Mouse (Mus musculus): ENCODE data around the gene Gm47955. TPM values are rescaled to one million over a fixed set of nuclear protein-coding genes. Genes with fewer than 3 reads are reported as not detected.
"Not testable (repeated sequence)": the region's sequence is repeated elsewhere in the genome, so short reads cannot be mapped to it uniquely, and the experiment has no call there.

The Gm47955 gene
- polyA plus RNA-seq (2016; fragmentation: Nextera tagmentation; extraction: Ambion mirVana): not detected in 2 replicates

DNA sequence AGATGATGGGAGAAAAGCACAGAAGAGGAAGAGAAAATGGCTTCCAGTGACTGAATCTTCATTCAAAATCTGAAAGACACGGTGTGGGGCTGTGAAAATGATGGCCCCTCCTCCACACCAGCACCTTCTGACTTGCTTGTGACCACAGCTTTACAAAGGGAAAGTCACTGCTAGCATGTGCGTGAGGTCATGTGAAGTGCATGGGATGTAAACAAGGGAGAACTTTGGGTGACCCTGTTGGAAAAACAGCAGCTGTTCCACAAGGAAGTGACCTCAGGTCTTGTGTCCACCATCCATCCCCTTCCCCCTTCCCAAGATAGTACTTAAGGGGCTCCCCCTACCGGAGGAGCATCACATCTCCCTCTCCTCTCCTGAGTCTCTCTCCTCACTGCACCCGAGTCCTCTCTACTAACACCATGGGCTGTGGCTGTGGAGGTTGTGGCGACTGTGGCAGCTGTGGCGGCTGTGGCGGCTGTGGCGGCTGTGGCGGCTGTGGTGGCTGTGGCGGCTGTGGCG lies at the start of gene Gm47955:
Gene Gm47955, plus strand, starts transcription at position 417 of the 516 bp plus-strand sequence.
- WGBS: 94% methylated on average over 11 of the region's 11 CpGs
- Histone ChIP-seq H3K4me1 (no peaks in the 10 kb centered on the region), H3K9me3 (peaks cover 8% of the 10 kb centered on the region), H3K36me3 (replicated peaks) (no peaks in the 10 kb centered on the region), H3K4me3 (no peak within 1 kb of the TSS), H3K27ac (no peak within 1 kb of the TSS), H3K27me3 (ENCODE audit: poor library complexity, severe bottlenecking) (no peaks in the 10 kb centered on the region)
- DNase-seq (ENCODE audit: extremely low spot score, low spot score): no peak

DNA sequence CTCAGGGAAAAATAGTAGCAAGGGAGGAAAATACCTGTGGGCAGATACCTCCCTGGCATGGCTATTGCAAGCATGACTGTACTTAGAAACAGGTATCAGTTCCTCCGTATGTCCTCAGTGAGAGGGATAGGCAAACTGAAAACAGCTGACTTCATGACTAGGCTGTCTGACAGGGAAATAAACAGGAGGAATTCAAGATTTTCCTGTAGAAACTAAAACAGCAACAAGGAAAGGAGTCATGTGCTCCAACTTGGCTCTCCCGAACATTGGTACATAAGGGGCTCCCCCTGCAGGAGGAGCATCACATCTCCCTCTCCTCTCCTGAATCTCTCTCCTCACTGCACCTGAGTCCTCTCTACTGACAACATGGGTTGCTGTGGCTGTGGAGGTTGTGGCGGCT lies 47.1 kb upstream of the Gm47955 start, which contains the start of gene A030005L19Rik:
Gene A030005L19Rik, plus strand, starts transcription at position 301 of the 400 bp plus-strand sequence.
- peaks cover 5% of the 10 kb centered on the region; the same call in 1 of the 2 replicates for H3K4me1 ChIP-seq
- 0 out of 2 replicates have a peak, but pooled peaks cover 3% of the 10 kb centered on the region for H3K36me3 ChIP-seq (replicated peaks)
- 96% methylated on average over 3 of the region's 3 CpGs for WGBS
- no peak for DNase-seq (ENCODE audit: extremely low spot score, low spot score)
- H3K9me3 ChIP-seq: no peaks in the 10 kb centered on the region
- no peak within 1 kb of the TSS for H3K27ac ChIP-seq
- H3K27me3 ChIP-seq (ENCODE audit: poor library complexity, severe bottlenecking): no peaks in the 10 kb centered on the region
- no peak within 1 kb of the TSS for H3K4me3 ChIP-seq

DNA sequence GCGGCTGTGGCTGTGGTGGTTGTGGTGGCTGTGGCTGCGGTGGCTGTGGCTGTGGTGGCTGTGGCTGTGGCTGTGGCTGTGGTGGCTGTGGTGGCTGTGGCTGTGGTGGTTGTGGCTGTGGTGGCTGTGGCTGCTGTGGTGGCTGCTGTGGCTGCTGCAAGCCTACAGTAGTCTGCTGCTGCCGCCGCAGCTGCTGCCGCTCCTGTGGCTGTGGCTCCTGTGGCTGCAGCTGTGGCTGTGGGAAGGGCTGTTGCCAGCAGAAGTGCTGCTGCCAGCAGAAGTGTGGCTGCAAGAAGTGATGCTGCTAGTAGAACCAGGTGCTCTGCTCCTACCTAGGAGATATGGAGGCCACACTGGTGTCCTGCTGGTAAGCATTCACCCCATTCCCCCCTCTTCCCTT lies 46.7 kb upstream of the Gm47955 start:
- H3K4me1 ChIP-seq; DNase-seq (ENCODE audit: extremely low spot score, low spot score); H3K9me3 ChIP-seq; H3K36me3 ChIP-seq (replicated peaks); H3K4me3 ChIP-seq; H3K27me3 ChIP-seq (ENCODE audit: poor library complexity, severe bottlenecking); H3K27ac ChIP-seq: not testable (repeated sequence)
- 92% methylated on average over 5 of the region's 5 CpGs for WGBS

DNA sequence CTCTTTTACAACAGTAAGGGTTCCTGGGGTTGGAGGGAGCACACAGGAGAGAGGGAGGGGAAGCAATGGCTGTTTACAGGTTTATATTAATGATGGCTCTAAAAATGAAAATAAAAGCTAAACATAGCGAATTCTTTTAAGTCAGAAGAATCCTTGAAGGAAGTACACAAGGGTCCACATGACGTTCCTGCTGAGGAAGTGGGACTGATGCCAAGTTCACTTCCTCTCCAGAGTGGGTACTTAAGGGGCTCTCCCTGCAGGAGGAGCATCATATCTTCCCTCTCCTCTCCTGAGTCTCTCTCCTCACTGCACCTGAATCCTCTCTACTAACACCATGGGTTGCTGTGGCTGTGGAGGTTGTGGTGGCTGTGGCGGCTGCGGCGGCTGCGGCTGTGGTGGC lies 35.4 kb upstream of the Gm47955 start, which contains the start of gene A030014E15Rik:
Gene A030014E15Rik, plus strand, starts transcription at position 268 of the 400 bp plus-strand sequence.
- Histone ChIP-seq H3K4me1 (peaks cover under 1% of the 10 kb centered on the region; the same call in 1 of the 2 replicates), H3K27ac (no peak within 1 kb of the TSS), H3K9me3 (peaks cover 5% of the 10 kb centered on the region; the same call in 1 of the 2 replicates), H3K36me3 (replicated peaks) (no peaks in the 10 kb centered on the region), H3K27me3 (ENCODE audit: poor library complexity, severe bottlenecking) (no peaks in the 10 kb centered on the region), H3K4me3 (no peak within 1 kb of the TSS)
- no peak for DNase-seq (ENCODE audit: extremely low spot score, low spot score)
- WGBS: 84% methylated on average over 3 of the region's 6 CpGs

DNA sequence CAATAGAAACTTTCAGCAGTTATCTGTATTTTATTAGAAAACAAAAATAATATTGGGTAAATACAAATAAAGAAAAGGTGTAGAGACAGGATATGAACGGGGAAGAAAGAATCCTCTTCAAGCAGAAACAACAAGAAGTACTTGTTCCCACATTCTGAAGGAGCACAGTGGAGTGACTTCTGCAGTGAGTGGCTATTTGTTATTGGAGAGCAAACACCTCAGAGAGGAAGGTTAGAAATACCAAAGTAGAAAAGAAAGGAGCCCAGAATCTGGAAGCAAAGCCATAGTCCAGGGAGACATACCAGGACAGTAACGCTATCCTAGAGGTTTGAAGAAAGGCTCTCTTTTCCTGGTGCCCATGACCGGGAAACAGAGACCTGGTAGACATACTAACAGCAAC lies 29.5 kb upstream of the Gm47955 start:
- not testable (repeated sequence) for H3K36me3 ChIP-seq (replicated peaks); H3K27ac ChIP-seq; H3K4me1 ChIP-seq; H3K4me3 ChIP-seq; H3K27me3 ChIP-seq (ENCODE audit: poor library complexity, severe bottlenecking); DNase-seq (ENCODE audit: extremely low spot score, low spot score)
- H3K9me3 ChIP-seq: peaks cover 14% of the 10 kb centered on the region; the same call in 1 of the 2 replicates
- 88% methylated on average over 3 of the region's 3 CpGs for WGBS

DNA sequence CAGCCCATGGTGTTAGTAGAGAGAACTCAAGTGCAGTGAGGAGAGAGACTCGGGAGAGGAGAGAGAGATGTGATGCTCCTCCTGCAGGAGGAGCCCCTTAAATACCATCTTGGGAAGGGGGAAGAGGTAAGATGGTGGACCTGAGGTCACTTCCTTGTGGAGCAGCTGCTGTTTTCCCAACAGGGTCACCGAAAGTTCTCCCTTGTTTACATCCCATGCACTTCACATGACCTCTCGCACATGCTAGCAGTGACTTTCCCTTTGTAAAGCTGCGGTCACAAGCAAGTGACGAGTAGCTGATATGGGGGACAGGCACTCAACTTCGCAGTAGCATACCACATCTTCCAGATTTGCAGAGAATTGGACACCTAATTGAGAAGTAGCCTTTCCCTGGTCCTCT lies 28.8 kb upstream of the Gm47955 start, which contains the start of gene Gm6217:
Gene Gm6217, minus strand, starts transcription at position 74 of the 400 bp plus-strand sequence.
- peaks cover 14% of the 10 kb centered on the region; the same call in 1 of the 2 replicates for H3K9me3 ChIP-seq
- DNase-seq (ENCODE audit: extremely low spot score, low spot score); H3K4me1 ChIP-seq; H3K36me3 ChIP-seq (replicated peaks); H3K4me3 ChIP-seq; H3K27ac ChIP-seq; H3K27me3 ChIP-seq (ENCODE audit: poor library complexity, severe bottlenecking): not testable (repeated sequence)
- no CpG with 5 or more reads among the region's 6 CpGs for WGBS

DNA sequence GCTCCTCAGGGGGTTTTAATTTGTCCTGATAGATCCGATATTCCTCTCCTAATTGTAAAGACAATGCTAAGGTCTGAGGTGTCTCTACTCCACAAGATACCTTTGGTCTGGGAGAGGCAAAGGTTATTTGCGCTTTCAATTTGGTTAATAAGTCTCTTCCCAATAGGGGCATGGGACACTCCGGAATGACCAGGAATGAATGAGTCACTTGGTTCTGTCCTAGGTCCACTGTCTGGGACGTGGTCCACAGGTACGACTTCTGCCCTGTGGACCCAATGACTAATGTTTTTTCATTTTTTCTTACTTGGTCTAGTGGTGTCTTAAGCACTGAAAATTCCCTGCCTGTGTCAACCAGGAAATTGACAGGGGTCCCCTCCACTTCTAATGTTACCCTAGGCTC lies 21.4 kb upstream of the Gm47955 start:
- no peak for DNase-seq (ENCODE audit: extremely low spot score, low spot score)
- Histone ChIP-seq H3K4me1 (no peaks in the 10 kb centered on the region), H3K4me3 (no peak overlapping the region), H3K27ac (no peak overlapping the region), H3K36me3 (replicated peaks) (no peaks in the 10 kb centered on the region), H3K9me3 (peaks cover 28% of the 10 kb centered on the region), H3K27me3 (ENCODE audit: poor library complexity, severe bottlenecking) (no peaks in the 10 kb centered on the region)
- WGBS: 92% methylated on average over 5 of the region's 5 CpGs

DNA sequence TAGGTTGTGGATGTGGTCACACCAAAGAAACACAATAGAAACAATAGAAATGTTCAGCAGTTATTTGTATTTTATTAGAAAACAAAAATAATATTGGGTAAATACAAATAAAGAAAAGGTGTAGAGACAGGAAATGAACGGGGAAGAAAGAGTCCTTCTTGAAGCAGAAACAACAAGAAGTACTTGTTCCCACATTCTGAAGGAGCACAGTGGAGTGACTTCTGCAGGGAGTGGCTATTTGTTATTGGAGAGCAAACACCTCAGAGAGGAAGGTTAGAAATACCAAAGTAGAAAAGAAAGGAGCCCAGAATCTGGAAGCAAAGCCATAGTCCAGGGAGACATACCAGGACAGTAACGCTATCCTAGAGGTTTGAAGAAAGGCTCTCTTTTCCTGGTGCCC lies 17.6 kb upstream of the Gm47955 start:
- not testable (repeated sequence) for H3K27me3 ChIP-seq (ENCODE audit: poor library complexity, severe bottlenecking); DNase-seq (ENCODE audit: extremely low spot score, low spot score); H3K4me1 ChIP-seq; H3K36me3 ChIP-seq (replicated peaks); H3K27ac ChIP-seq; H3K4me3 ChIP-seq
- peaks cover 22% of the 10 kb centered on the region for H3K9me3 ChIP-seq
- WGBS: 97% methylated on average over 2 of the region's 2 CpGs

DNA sequence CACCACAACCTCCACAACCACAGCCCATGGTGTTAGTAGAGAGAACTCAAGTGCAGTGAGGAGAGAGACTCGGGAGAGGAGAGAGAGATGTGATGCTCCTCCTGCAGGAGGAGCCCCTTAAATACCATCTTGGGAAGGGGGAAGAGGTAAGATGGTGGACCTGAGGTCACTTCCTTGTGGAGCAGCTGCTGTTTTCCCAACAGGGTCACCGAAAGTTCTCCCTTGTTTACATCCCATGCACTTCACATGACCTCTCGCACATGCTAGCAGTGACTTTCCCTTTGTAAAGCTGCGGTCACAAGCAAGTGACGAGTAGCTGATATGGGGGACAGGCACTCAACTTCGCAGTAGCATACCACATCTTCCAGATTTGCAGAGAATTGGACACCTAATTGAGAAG lies 16.8 kb upstream of the Gm47955 start, which contains the start of gene A030003K21Rik:
Gene A030003K21Rik, minus strand, starts transcription at position 94 of the 400 bp plus-strand sequence.
- not testable (repeated sequence) for H3K4me1 ChIP-seq; DNase-seq (ENCODE audit: extremely low spot score, low spot score); H3K27ac ChIP-seq; H3K27me3 ChIP-seq (ENCODE audit: poor library complexity, severe bottlenecking); H3K36me3 ChIP-seq (replicated peaks); H3K4me3 ChIP-seq
- peaks cover 22% of the 10 kb centered on the region for H3K9me3 ChIP-seq
- WGBS: no CpG with 5 or more reads among the region's 6 CpGs

DNA sequence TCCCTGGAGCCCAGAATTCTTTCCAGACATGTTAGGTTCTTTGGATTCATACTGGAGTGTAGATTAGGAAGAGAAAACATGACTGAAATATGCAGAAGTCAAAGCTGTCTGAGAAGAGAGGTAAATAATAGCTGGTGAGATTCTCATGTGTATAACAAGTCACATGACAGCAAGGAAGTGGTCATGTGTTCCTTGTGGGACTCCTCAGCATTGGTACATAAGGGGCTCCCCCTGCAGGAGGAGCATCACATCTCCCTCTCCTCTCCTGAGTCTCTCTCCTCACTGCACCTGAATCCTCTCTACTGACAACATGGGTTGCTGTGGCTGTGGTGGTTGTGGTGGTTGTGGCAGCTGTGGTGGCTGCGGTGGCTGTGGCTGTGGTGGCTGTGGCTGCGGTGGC lies 14.1 kb upstream of the Gm47955 start:
- WGBS: 92% methylated on average over 2 of the region's 2 CpGs
- H3K9me3 ChIP-seq; H3K4me1 ChIP-seq; H3K4me3 ChIP-seq; H3K36me3 ChIP-seq (replicated peaks); H3K27me3 ChIP-seq (ENCODE audit: poor library complexity, severe bottlenecking); DNase-seq (ENCODE audit: extremely low spot score, low spot score); H3K27ac ChIP-seq: not testable (repeated sequence)

DNA sequence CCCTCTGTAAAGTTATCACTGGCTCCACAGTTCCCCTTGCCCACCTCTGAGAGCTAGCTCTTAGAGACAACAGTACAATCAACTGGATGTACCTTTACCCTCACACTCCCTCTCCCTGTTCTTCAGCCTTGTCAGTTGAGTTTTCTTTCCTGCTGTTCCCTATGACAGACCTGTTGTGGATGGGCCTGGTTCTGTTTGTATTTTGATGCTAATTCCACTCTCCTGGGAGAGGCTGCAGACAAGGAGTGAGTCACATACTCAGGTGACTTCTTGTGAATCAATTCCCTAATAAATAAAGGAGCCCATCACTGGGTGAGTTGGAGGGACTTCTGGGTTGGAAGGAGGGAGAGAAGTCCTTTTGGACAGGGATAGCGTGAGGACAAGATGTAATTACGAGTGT lies 11.5 kb upstream of the Gm47955 start:
- Histone ChIP-seq H3K27ac (no peak overlapping the region), H3K9me3 (no peaks in the 10 kb centered on the region), H3K36me3 (replicated peaks) (no peaks in the 10 kb centered on the region), H3K4me1 (no peaks in the 10 kb centered on the region), H3K4me3 (no peak overlapping the region), H3K27me3 (ENCODE audit: poor library complexity, severe bottlenecking) (no peaks in the 10 kb centered on the region)
- no peak for DNase-seq (ENCODE audit: extremely low spot score, low spot score)
- 86% methylated on average over 2 of the region's 2 CpGs for WGBS

DNA sequence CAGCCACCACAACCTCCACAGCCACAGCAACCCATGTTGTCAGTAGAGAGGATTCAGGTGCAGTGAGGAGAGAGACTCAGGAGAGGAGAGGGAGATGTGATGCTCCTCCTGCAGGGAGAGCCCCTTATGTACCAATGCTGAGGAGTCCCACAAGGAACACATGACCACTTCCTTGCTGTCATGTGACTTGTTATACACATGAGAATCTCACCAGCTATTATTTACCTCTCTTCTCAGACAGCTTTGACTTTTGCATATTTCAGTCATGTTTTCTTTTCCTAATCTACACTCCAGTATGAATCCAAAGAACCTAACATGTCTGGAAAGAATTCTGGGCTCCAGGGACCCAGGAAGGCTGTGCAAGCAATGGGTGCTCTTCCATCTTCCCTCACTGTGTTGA lies 4.2 kb upstream of the Gm47955 start, which contains the start of gene Gm7544:
Gene Gm7544, minus strand, starts transcription at position 101 of the 400 bp plus-strand sequence.
- not testable (repeated sequence) for DNase-seq (ENCODE audit: extremely low spot score, low spot score); H3K4me3 ChIP-seq

DNA sequence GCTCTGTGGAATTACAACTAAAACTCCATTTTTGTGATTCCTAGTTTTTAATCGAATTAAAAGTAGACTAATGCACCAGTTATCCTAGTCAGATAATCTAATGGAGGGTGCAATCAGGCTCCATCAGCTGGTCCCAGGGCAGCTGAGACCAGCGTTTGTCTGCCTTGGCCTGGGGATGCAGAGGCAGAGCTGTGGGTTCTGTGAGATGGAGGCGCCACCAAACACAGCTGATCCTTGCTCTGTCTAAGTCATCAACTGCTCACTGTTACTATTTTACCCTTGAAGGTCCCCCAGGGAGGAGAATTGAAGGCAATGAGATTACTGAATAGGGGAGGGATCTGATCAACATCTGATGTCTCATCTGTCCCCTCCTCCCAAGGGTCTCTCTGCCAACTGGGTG lies 6.3 kb downstream of the Gm47955 start:
- 81% methylated on average over 3 of the region's 3 CpGs for WGBS
- H3K27me3 ChIP-seq (ENCODE audit: poor library complexity, severe bottlenecking): no peaks in the 10 kb centered on the region
- no peaks in the 10 kb centered on the region for H3K36me3 ChIP-seq (replicated peaks)
- H3K27ac ChIP-seq: no peak overlapping the region
- DNase-seq (ENCODE audit: extremely low spot score, low spot score): no peak
- H3K4me1 ChIP-seq: no peaks in the 10 kb centered on the region
- no peak overlapping the region for H3K4me3 ChIP-seq
- no peaks in the 10 kb centered on the region for H3K9me3 ChIP-seq

More for the DNA sequence above, 4.2 kb upstream of the Gm47955 start, which contains the start of gene Gm7544:
- H3K4me1 ChIP-seq; H3K9me3 ChIP-seq; H3K36me3 ChIP-seq (replicated peaks); H3K27me3 ChIP-seq (ENCODE audit: poor library complexity, severe bottlenecking); H3K27ac ChIP-seq: not testable (repeated sequence)

Measured in forebrain, embryonic 10.5 days (tissue).